In genomic region chr5:74253724-74254328, GRCm38 (mm10) we compare ENCODE assay signal across 11 mouse cellular contexts. TPM values are rescaled to one million over a fixed set of nuclear protein-coding genes. Genes with fewer than 3 reads are reported as not detected.
DNase-seq lines count a peak whose midpoint lies in the region; ATAC-seq lines count a peak whose summit lies in the region.
"Had no signal": no experiment of that assay in that cellular context is flagged by ENCODE, and none has a peak within 500 bp of the region (broad histone marks: within the 10 kb centered on the region; RNA-seq: fewer than 3 reads in every experiment).

No protein-coding gene starts in this region.

- no peak for DNase-seq in heart, adult 8-10 months (ENCODE audit: low spot score)
- no peak for DNase-seq in lung, postnatal 14 days
- no peak for DNase-seq in retina, postnatal 1 day
- DNase-seq: gastrocnemius, postnatal 36 days; kidney, adult 2 months had no signal

- 57% methylated on average over 7 of the region's 7 CpGs for WGBS in heart, embryonic 16.5 days
- WGBS in lung, embryonic 15.5 days: 53% methylated on average over 7 of the region's 7 CpGs
- WGBS in embryonic facial prominence, embryonic 15.5 days: 29% methylated on average over 7 of the region's 7 CpGs

- H3K9ac ChIP-seq in heart, embryonic 16.5 days (ENCODE audit: low read length): 0 out of 2 replicates have a peak overlapping the region, but pooled peaks have one; percentile 9
- no peak overlapping the region for H3K9ac ChIP-seq in lung, embryonic 15.5 days
- no peak overlapping the region for H3K9ac ChIP-seq in embryonic facial prominence, embryonic 15.5 days
- H3K9ac ChIP-seq: midbrain, embryonic 15.5 days had no signal

- H3K36me3 ChIP-seq in heart, embryonic 16.5 days (ENCODE audit: control insufficient read depth, insufficient read depth): no peaks in the 10 kb centered on the region
- no peaks in the 10 kb centered on the region for H3K36me3 ChIP-seq in lung, embryonic 15.5 days
- H3K36me3 ChIP-seq in embryonic facial prominence, embryonic 15.5 days: no peaks in the 10 kb centered on the region
- H3K36me3 ChIP-seq: midbrain, embryonic 15.5 days had no signal

- H3K4me3 ChIP-seq in heart, embryonic 16.5 days (ENCODE audit: low read length): no peak overlapping the region
- H3K4me3 ChIP-seq in lung, embryonic 15.5 days: no peak overlapping the region
- no peak overlapping the region for H3K4me3 ChIP-seq in embryonic facial prominence, embryonic 15.5 days (replicated peaks)
- H3K4me3 ChIP-seq: midbrain, embryonic 15.5 days had no signal

- ATAC-seq in heart, embryonic 16.5 days (replicated peaks; ENCODE audit: extremely low read depth, insufficient read depth, low FRiP score): no peak
- peak; percentile 65; the same call in 1 of the 2 replicates for ATAC-seq in lung, embryonic 15.5 days (ENCODE audit: borderline replicate concordance, extremely low read depth, low FRiP score, low TSS enrichment)
- peak; percentile 36; the same call in 1 of the 2 replicates for ATAC-seq in embryonic facial prominence, embryonic 15.5 days (ENCODE audit: insufficient number of reproducible peaks, low FRiP score, low TSS enrichment, low read depth)
- peak; percentile 65 for ATAC-seq in megakaryocyte, adult 5-6 weeks (ENCODE audit: poor library complexity, severe bottlenecking)
- ATAC-seq in activated CD4-positive, CD25-positive, alpha-beta regulatory T cell, adult 4 months: no peak
- ATAC-seq: midbrain, embryonic 15.5 days had no signal

- H3K9me3 ChIP-seq in heart, embryonic 16.5 days (replicated peaks; ENCODE audit: control insufficient read depth, low read length): no peaks in the 10 kb centered on the region
- H3K9me3 ChIP-seq in lung, embryonic 15.5 days: no peaks in the 10 kb centered on the region
- no peaks in the 10 kb centered on the region for H3K9me3 ChIP-seq in embryonic facial prominence, embryonic 15.5 days (replicated peaks)
- H3K9me3 ChIP-seq: midbrain, embryonic 15.5 days had no signal

- peak overlapping the region; percentile 25; the same call in 1 of the 2 replicates for H3K27ac ChIP-seq in heart, embryonic 16.5 days (ENCODE audit: low read length)
- peak overlapping the region; percentile 56 for H3K27ac ChIP-seq in lung, embryonic 15.5 days
- H3K27ac ChIP-seq in embryonic facial prominence, embryonic 15.5 days (replicated peaks): peak overlapping the region; percentile 17; the same call in 1 of the 2 replicates
- H3K27ac ChIP-seq: midbrain, embryonic 15.5 days had no signal

- peaks cover 29% of the 10 kb centered on the region for H3K4me1 ChIP-seq in heart, embryonic 16.5 days (ENCODE audit: control insufficient read depth, insufficient read depth, low read length)
- H3K4me1 ChIP-seq in lung, embryonic 15.5 days: peaks cover 41% of the 10 kb centered on the region
- peaks cover 40% of the 10 kb centered on the region for H3K4me1 ChIP-seq in embryonic facial prominence, embryonic 15.5 days
- H3K4me1 ChIP-seq: midbrain, embryonic 15.5 days had no signal

- no peaks in the 10 kb centered on the region for H3K27me3 ChIP-seq in heart, embryonic 16.5 days (ENCODE audit: control insufficient read depth, insufficient read depth, low read length)
- H3K27me3 ChIP-seq in lung, embryonic 15.5 days: no peaks in the 10 kb centered on the region
- H3K27me3 ChIP-seq in embryonic facial prominence, embryonic 15.5 days: no peaks in the 10 kb centered on the region
- H3K27me3 ChIP-seq: midbrain, embryonic 15.5 days had no signal

- no peak overlapping the region for H3K4me2 ChIP-seq in heart, embryonic 16.5 days (ENCODE audit: low read depth, low read length)
- no peak overlapping the region for H3K4me2 ChIP-seq in lung, embryonic 15.5 days
- no peak overlapping the region for H3K4me2 ChIP-seq in embryonic facial prominence, embryonic 15.5 days (replicated peaks)
- H3K4me2 ChIP-seq: midbrain, embryonic 15.5 days had no signal

RNA-seq across cellular contexts. Expression of gene Rasl11b, which starts 58.7 kb away (rescaled TPM):
- 101 and 112 TPM in 2 replicates for polyA plus RNA-seq in heart, embryonic 16.5 days (2015; fragmentation: Nextera tagmentation; extraction: Ambion mirVana)
- 10 to 100 TPM; 36.0 to 52.1 (median 41.2) TPM for total RNA-seq in heart, adult 8-10 months (2022)
- polyA plus RNA-seq in lung, embryonic 15.5 days (2015; fragmentation: Nextera tagmentation; extraction: Ambion mirVana): 150 and 154 TPM in 2 replicates
- polyA plus RNA-seq in embryonic facial prominence, embryonic 15.5 days (2015; fragmentation: Nextera tagmentation; extraction: Ambion mirVana): 123 and 138 TPM in 2 replicates
- total RNA-seq in megakaryocyte, adult 5-6 weeks (2015): 2.0 and 2.1 TPM in 2 replicates
- 0.98 and 1.0 TPM in 2 replicates for total RNA-seq in megakaryocyte, adult 5-6 weeks (2017)
- 1 to 10 TPM; 2.7 to 4.0 TPM for polyA plus RNA-seq in activated CD4-positive, CD25-positive, alpha-beta regulatory T cell, adult 4 months (2017; shearing (Covaris generic))

Comparison
In these comparisons a context has a peak if more than half of its experiments do, and no peak if none do; other contexts are left out.
1. ATAC-seq: peak in lung, embryonic 15.5 days (single experiment), embryonic facial prominence, embryonic 15.5 days (single experiment) and megakaryocyte, adult 5-6 weeks (single experiment); none in heart, embryonic 16.5 days (single experiment) and activated CD4-positive, CD25-positive, alpha-beta regulatory T cell, adult 4 months (single experiment).
2. RNA of gene Rasl11b, which starts 58.7 kb away (polyA plus RNA-seq): 150 to 154 TPM in lung, embryonic 15.5 days, 123 to 138 TPM in embryonic facial prominence, embryonic 15.5 days and 101 to 112 TPM in heart, embryonic 16.5 days; 2.7 to 4.0 TPM in activated CD4-positive, CD25-positive, alpha-beta regulatory T cell, adult 4 months; every median in the first group is over 10 times any median in the second.
3. Peak in every context shown above with its lines, with median percentiles within 50 percentile points of each other: H3K27ac ChIP-seq.